Comparison of ENCODE assay signal across 23 mouse cellular contexts in the genomic region with DNA sequence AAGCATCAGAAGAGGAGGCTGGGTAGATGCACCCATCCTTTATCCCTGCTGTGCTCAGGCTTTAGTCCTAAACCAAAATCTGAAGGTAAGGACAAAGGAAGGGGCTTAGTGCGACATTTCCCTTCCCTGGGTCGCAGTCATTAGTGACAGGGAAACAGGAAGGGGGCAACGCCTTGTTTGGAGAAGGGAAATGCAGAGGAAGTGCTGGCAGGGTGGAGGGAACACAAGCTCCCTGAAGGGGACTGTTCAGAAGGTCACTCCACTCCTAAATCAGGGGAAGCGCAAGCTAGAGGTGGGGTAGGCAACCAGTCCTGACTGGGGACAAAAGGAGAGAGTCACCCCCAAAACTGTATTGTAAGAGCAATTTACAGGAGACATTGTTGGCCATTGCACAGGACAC.
DNase-seq lines count a peak whose midpoint lies in the region; ATAC-seq lines count a peak whose summit lies in the region.
"Had no signal": no experiment of that assay in that cellular context is flagged by ENCODE, and none has a peak within 500 bp of the region (broad histone marks: within the 10 kb centered on the region; RNA-seq: fewer than 3 reads in every experiment).

No protein-coding gene starts in this region.

- H3K4me2 ChIP-seq in heart, embryonic 12.5 days, result no peak overlapping the region
- H3K4me2 ChIP-seq in lung, embryonic 16.5 days (ENCODE audit: low read depth, low read length), result no peak overlapping the region
- H3K4me2 ChIP-seq: embryonic facial prominence, embryonic 15.5 days; hindbrain, embryonic 12.5 days; midbrain, embryonic 13.5 days had no signal

- no peak for ATAC-seq in heart, embryonic 12.5 days (ENCODE audit: insufficient number of reproducible peaks, low FRiP score)
- ATAC-seq in lung, embryonic 16.5 days (ENCODE audit: low read depth), result peak; percentile 39; the same call in 1 of the 2 replicates
- ATAC-seq: activated CD4-positive, CD25-positive, alpha-beta regulatory T cell, adult 4 months; forebrain, embryonic 14.5 days; midbrain, embryonic 13.5 days; Patski had no signal

- H3K4me3 ChIP-seq in heart, embryonic 12.5 days, result no peak overlapping the region
- H3K4me3 ChIP-seq in lung, embryonic 16.5 days (ENCODE audit: low read length), result no peak overlapping the region
- H3K4me3 ChIP-seq: embryonic facial prominence, embryonic 15.5 days; hindbrain, embryonic 12.5 days; midbrain, embryonic 13.5 days had no signal

- no peak overlapping the region for H3K9ac ChIP-seq in heart, embryonic 12.5 days
- H3K9ac ChIP-seq in lung, embryonic 16.5 days (ENCODE audit: low read length), result no peak overlapping the region
- H3K9ac ChIP-seq: embryonic facial prominence, embryonic 15.5 days; hindbrain, embryonic 12.5 days; midbrain, embryonic 13.5 days had no signal

- H3K27ac ChIP-seq in heart, embryonic 12.5 days (ENCODE audit: poor library complexity, severe bottlenecking), result no peak overlapping the region
- peak overlapping the region; percentile 20; the same call in 1 of the 2 replicates for H3K27ac ChIP-seq in lung, embryonic 16.5 days (ENCODE audit: low read length)
- H3K27ac ChIP-seq: embryonic facial prominence, embryonic 15.5 days; hindbrain, embryonic 12.5 days; midbrain, embryonic 13.5 days had no signal

- H3K4me1 ChIP-seq in heart, embryonic 12.5 days (replicated peaks), result peaks cover 9% of the 10 kb centered on the region; the same call in 1 of the 2 replicates
- no peaks in the 10 kb centered on the region for H3K4me1 ChIP-seq in lung, embryonic 16.5 days (replicated peaks; ENCODE audit: control insufficient read depth, insufficient read depth, low read length)
- H3K4me1 ChIP-seq: embryonic facial prominence, embryonic 15.5 days; hindbrain, embryonic 12.5 days; midbrain, embryonic 13.5 days had no signal

- peak; percentile 24 for DNase-seq in heart, adult 8-10 months (ENCODE audit: low spot score)
- DNase-seq in lung, postnatal 25 days (ENCODE audit: low spot score), result no peak
- DNase-seq in lung, postnatal 14 days, result peak; percentile 33
- no peak for DNase-seq in adrenal gland, postnatal 25 days
- no peak for DNase-seq in cerebellum, postnatal 4 days (ENCODE audit: low spot score in 2 of 2)
- DNase-seq: adrenal gland, adult 8-10 months; cerebellum, adult 2 months; cerebellum, postnatal 36 days; heart, postnatal 14 days; kidney, adult 11 months; kidney, postnatal 10 days; right cerebral cortex, postnatal 14 days; spleen, adult 18-20 months had no signal

- 47% methylated on average over 4 of the region's 4 CpGs for WGBS in heart, embryonic 12.5 days
- WGBS in lung, embryonic 16.5 days, result 65% methylated on average over 4 of the region's 4 CpGs

- no peaks in the 10 kb centered on the region for H3K27me3 ChIP-seq in heart, embryonic 12.5 days (replicated peaks)
- H3K27me3 ChIP-seq in lung, embryonic 16.5 days (ENCODE audit: control insufficient read depth, insufficient read depth, low read depth, low read length), result no peaks in the 10 kb centered on the region
- H3K27me3 ChIP-seq: CH12.LX; embryonic facial prominence, embryonic 15.5 days; hindbrain, embryonic 12.5 days; midbrain, embryonic 13.5 days; Patski had no signal

- H3K9me3 ChIP-seq in heart, embryonic 12.5 days (replicated peaks), result no peaks in the 10 kb centered on the region
- no peaks in the 10 kb centered on the region for H3K9me3 ChIP-seq in lung, embryonic 16.5 days (ENCODE audit: control insufficient read depth, low read length)
- H3K9me3 ChIP-seq: embryonic facial prominence, embryonic 15.5 days; hindbrain, embryonic 12.5 days; midbrain, embryonic 13.5 days had no signal

- H3K36me3 ChIP-seq in heart, embryonic 12.5 days, result no peaks in the 10 kb centered on the region
- no peaks in the 10 kb centered on the region for H3K36me3 ChIP-seq in lung, embryonic 16.5 days (ENCODE audit: control insufficient read depth, insufficient read depth, low read length)
- H3K36me3 ChIP-seq: embryonic facial prominence, embryonic 15.5 days; G1E; hindbrain, embryonic 12.5 days; midbrain, embryonic 13.5 days had no signal

Comparison
In these comparisons a context has a peak if more than half of its experiments do, and no peak if none do; other contexts are left out.
1. DNase-seq: peak in heart, adult 8-10 months (single experiment) and lung, postnatal 14 days (single experiment); none in lung, postnatal 25 days (single experiment), adrenal gland, postnatal 25 days (single experiment) and cerebellum, postnatal 4 days (0 of 2).